Mouse (Mus musculus) limb, embryonic 11.5 days (tissue): ENCODE results near the gene Sapcd1. TPM values are rescaled to one million over a fixed set of nuclear protein-coding genes. Genes with fewer than 3 reads are reported as not detected.

Experiments used
- ATAC-seq: fragments of 200-750 bp; cut with Nextera tagmentation; 2 replicates; pipeline ENCODE4 v1.8.0; 2017; ENCODE audit warnings: low read depth; ENCODE audit not compliant: insufficient number of reproducible peaks, low FRiP score, low TSS enrichment
- DNase-seq: peaks from one replicate; pipeline ENCODE4 v3.0.0-alpha.2; 2015; ENCODE audit warnings: low spot score
- H3K27ac ChIP-seq: fragments of 300-500 bp; sonication (generic); replicated peaks from 2 replicates; pipeline ENCODE4 v1.5.1; 2014; ENCODE audit warnings: low read depth, mild to moderate bottlenecking, low read length
- H3K27me3 ChIP-seq: fragments of 300-500 bp; sonication (generic); 2 replicates; pipeline ENCODE4 v1.6.1; 2014; ENCODE audit warnings: mild to moderate bottlenecking, low read length, mixed read lengths; ENCODE audit not compliant: control insufficient read depth, insufficient read depth
- H3K36me3 ChIP-seq: fragments of 300-500 bp; sonication (generic); 2 replicates; pipeline ENCODE4 v1.6.1; 2014; ENCODE audit warnings: mild to moderate bottlenecking, low read length, moderate library complexity, mixed read lengths; ENCODE audit not compliant: control insufficient read depth, insufficient read depth
- H3K4me1 ChIP-seq: fragments of 300-500 bp; sonication (generic); 2 replicates; pipeline ENCODE4 v1.6.1; 2014; ENCODE audit warnings: low read length, mixed read lengths; ENCODE audit not compliant: control insufficient read depth, insufficient read depth
- H3K4me2 ChIP-seq: fragments of 300-500 bp; sonication (generic); 2 replicates; pipeline ENCODE4 v1.6.1; 2014; ENCODE audit warnings: low read depth, mild to moderate bottlenecking, moderate library complexity; ENCODE audit not compliant: severe bottlenecking
- H3K4me3 ChIP-seq: fragments of 300-500 bp; sonication (generic); 2 replicates; pipeline ENCODE4 v1.5.1; 2014; ENCODE audit warnings: low read depth, low read length
- H3K9ac ChIP-seq: fragments of 300-500 bp; sonication (generic); 2 replicates; pipeline ENCODE4 v1.6.1; 2014; ENCODE audit warnings: mild to moderate bottlenecking, low read length
- H3K9me3 ChIP-seq: fragments of 300-500 bp; sonication (generic); 2 replicates; pipeline ENCODE4 v1.6.1; 2016; ENCODE audit warnings: low read length; ENCODE audit not compliant: control insufficient read depth
- WGBS: fragments of 180-500 bp; shearing (Covaris S2); extraction: QIAGEN DNeasy Blood & Tissue Kit; methylation state at CpG from one replicate; pipeline ENCODE4 v1.1.7; 2014; 5-methylcytosine and 5-hydroxymethylcytosine counted together
- polyA plus RNA-seq: library from polyadenylated mRNA; unstranded; fragments of >200 nt; fragmentation: Nextera tagmentation; extraction: Ambion mirVana; gene quantifications from 2 replicates; pipeline ENCODE4 v1.2.1, GENCODE M21; 2014

The Sapcd1 gene
- polyA plus RNA-seq, 1 experiment from 2014 or later: 1.4 TPM

DNA sequence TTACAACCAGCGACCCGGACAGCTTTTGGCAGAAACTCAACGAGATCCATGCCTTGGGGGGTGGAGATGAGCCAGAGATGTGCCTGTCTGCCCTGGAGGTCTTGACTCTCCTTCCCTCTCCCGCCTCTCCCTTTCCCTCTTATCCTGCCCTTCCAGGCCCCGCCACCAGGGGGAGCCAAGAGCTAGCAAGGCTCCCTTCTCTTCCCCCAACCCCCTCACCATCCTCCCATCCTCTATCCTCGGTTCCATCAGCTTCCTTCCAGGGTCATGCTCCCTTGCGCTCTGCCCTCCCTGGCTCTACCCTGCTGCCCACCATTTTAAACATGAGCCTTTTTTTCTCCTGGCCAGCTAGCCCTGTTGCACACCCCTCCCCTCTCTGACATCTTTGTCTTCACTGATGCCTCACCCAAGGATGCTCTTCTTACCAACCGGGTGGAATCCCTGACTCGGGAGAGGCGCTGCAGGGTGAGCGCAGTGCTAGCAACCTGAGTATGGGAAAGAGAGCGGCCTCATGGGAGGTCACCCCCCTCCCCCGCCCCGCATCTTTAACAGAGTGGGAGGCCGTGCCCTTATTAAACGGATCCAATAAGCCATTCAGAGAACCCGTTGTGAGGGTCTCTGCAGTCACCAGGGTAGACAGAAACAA, 6.5 kb downstream of the Sapcd1 start:
- Histone ChIP-seq H3K9me3 (no peaks in the 10 kb centered on the region), H3K9ac (peak overlapping the region; percentile 34; the same call in 1 of the 2 replicates), H3K27me3 (no peaks in the 10 kb centered on the region), H3K4me1 (0 out of 2 replicates have a peak, but pooled peaks cover 2% of the 10 kb centered on the region), H3K4me3 (no peak overlapping the region), H3K27ac (no peak overlapping the region; the same call in 1 of the 2 replicates), H3K36me3 (peaks cover 3% of the 10 kb centered on the region), H3K4me2 (peak overlapping the region; percentile 22; the same call in 1 of the 2 replicates)
- ATAC-seq (peak; percentile 11; the same call in 1 of the 2 replicates), DNase-seq (peak; percentile 92)
- 16% methylated on average over 17 of the region's 17 CpGs for WGBS

DNA sequence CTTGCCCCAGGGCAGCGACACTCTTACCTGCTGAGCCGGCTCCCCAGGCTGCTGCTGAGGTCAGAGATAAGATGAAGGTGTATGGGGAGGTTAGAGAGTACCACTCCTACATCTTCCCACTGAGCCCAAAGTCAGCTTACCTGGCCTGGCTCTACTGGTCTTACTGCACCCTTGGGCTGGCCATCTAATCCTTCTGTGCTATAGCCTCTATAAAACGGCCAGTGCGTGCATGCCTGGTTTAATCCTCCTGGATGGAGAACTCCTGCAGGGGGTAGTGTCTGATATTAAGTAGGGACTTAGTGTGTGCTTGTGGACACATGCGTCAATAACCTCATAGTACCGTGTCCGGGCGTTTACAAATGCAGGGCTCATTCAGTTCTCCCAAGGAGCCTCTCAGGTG, 7.3 kb downstream of the Sapcd1 start:
- DNase-seq (no peak), ATAC-seq (no peak)
- Histone ChIP-seq H3K4me3 (no peak overlapping the region), H3K9me3 (no peaks in the 10 kb centered on the region), H3K4me2 (no peak overlapping the region), H3K4me1 (0 out of 2 replicates have a peak, but pooled peaks cover 2% of the 10 kb centered on the region), H3K27me3 (no peaks in the 10 kb centered on the region), H3K27ac (no peak overlapping the region), H3K9ac (no peak overlapping the region), H3K36me3 (peaks cover 10% of the 10 kb centered on the region)
- WGBS: 87% methylated on average over 8 of the region's 8 CpGs

DNA sequence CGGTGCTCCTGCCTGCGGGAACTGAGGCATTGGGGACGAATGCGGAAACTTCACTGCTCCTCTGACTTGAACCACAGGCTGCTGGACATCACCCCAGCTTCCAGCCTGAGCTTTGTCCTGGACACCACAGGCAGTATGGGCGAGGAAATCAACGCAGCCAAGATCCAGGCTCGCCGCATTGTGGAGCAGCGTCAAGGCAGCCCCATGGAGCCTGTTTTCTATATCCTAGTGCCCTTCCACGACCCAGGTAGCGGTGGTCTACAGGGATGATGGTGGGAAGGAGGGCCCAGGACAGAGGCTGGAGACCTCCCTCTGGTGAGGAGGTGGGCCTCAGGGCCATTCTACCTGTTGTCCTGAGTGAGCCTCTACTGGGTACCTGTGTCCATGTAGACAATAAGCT, 7.9 kb downstream of the Sapcd1 start:
- 75% methylated on average over 11 of the region's 11 CpGs for WGBS
- H3K4me1 ChIP-seq: 0 out of 2 replicates have a peak, but pooled peaks cover 2% of the 10 kb centered on the region
- H3K4me2 ChIP-seq: no peak overlapping the region
- no peak for ATAC-seq
- H3K27me3 ChIP-seq: no peaks in the 10 kb centered on the region
- peaks cover 17% of the 10 kb centered on the region for H3K36me3 ChIP-seq
- DNase-seq: no peak
- H3K27ac ChIP-seq: no peak overlapping the region
- H3K9ac ChIP-seq: no peak overlapping the region
- H3K9me3 ChIP-seq: no peaks in the 10 kb centered on the region
- no peak overlapping the region for H3K4me3 ChIP-seq

DNA sequence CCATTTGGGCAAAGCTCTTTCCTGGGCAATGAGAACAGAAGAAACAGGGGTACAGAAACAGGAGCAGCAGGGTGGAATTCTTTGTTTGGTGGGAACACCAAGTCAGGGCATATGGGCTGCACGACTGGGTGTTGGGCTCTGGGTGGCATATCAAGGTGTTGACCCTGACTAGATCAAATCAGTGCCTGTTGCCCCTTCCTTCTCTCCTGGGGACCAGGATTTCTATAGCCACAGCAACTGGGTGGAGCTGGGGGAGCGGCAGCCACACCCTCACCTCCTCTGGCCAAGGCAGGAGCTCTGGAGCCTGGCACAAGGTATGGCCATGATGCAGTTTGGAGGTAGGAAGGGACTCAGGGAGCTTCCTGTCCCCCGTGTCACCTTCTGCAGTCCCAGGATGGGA, 9.6 kb downstream of the Sapcd1 start:
- H3K4me2 ChIP-seq: no peak overlapping the region
- no peak overlapping the region; the same call in 1 of the 2 replicates for H3K9ac ChIP-seq
- 0 out of 2 replicates have a peak, but pooled peaks cover 2% of the 10 kb centered on the region for H3K4me1 ChIP-seq
- DNase-seq: no peak
- no peak overlapping the region for H3K4me3 ChIP-seq
- no peaks in the 10 kb centered on the region for H3K9me3 ChIP-seq
- no peak for ATAC-seq
- peaks cover 34% of the 10 kb centered on the region for H3K36me3 ChIP-seq
- WGBS: 78% methylated on average over 3 of the region's 3 CpGs
- H3K27me3 ChIP-seq: no peaks in the 10 kb centered on the region
- H3K27ac ChIP-seq: no peak overlapping the region

- no peak for DNase-seq
- no peak overlapping the region for H3K9ac ChIP-seq
- H3K4me1 ChIP-seq: 0 out of 2 replicates have a peak, but pooled peaks cover 2% of the 10 kb centered on the region
- H3K4me3 ChIP-seq: no peak overlapping the region
- H3K4me2 ChIP-seq: no peak overlapping the region
- no peak for ATAC-seq
- no peaks in the 10 kb centered on the region for H3K9me3 ChIP-seq
- peaks cover 38% of the 10 kb centered on the region for H3K36me3 ChIP-seq
- no peaks in the 10 kb centered on the region for H3K27me3 ChIP-seq
- no peak overlapping the region for H3K27ac ChIP-seq
- 67% methylated on average over 14 of the region's 14 CpGs for WGBS
These were observed 10.1 kb downstream of the Sapcd1 start for GRCm38 (mm10) chr17:35017706-35018030.

DNA sequence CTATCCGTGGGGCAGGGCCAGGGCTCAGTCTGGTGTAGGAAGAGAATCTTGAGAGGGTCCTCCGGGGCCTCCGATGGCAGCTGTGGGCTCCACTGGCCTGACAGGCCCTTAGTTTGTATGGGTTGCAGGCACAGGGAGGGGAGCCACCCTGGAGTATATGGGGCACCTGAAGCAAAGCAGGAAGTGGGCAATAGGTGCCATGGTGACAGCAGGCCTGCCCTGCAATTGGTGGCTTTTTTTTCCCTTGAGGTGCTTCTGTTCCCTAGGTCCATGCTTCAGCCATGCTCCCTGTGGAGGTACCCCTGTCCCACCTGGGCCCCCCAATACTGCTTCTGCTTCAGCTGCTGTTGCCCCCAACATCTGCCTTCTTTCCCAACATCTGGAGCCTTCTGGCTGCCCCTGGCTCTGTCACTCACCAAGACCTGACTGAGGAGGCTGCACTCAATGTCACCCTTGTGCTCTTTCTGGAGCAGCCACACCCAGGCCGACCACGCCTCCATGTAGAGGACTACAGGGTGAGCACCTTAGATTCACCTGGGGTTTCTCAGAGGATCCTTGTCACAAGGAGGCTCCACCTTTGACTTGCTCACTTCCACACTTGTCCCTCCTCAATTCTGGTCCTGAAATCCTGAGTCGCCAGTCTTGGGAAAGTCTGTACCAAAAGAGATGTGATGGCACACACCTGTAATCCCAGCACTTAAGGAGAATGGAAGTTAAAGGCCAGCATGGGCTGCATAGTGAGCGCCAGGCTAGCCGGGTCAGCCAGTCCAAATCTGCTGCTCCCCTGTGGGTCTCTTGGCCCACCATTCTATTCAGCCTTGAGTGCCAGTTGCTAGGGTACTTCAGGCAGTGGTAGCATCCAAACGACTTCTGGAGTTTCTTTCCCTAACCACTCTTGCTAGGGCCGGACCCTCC, 10.8 kb downstream of the Sapcd1 start:
- peaks cover 45% of the 10 kb centered on the region for H3K36me3 ChIP-seq
- no peaks in the 10 kb centered on the region for H3K27me3 ChIP-seq
- 80% methylated on average over 10 of the region's 10 CpGs for whole genome bisulfite sequencing
- H3K9me3 ChIP-seq: no peaks in the 10 kb centered on the region
- no peak overlapping the region for H3K4me2 ChIP-seq
- H3K27ac ChIP-seq: no peak overlapping the region
- ATAC-seq: no peak
- no peak for DNase-seq
- H3K4me3 ChIP-seq: no peak overlapping the region
- H3K4me1 ChIP-seq: 0 out of 2 replicates have a peak, but pooled peaks cover 2% of the 10 kb centered on the region
- H3K9ac ChIP-seq: no peak overlapping the region

- H3K9ac ChIP-seq: no peak within 1 kb of the TSS
- peaks cover 50% of the 10 kb centered on the region for H3K36me3 ChIP-seq
- H3K27me3 ChIP-seq: no peaks in the 10 kb centered on the region
- H3K27ac ChIP-seq: no peak within 1 kb of the TSS
- ATAC-seq (no peak), DNase-seq (no peak)
- WGBS: 84% methylated on average over 12 of the region's 12 CpGs
- no peaks in the 10 kb centered on the region for H3K9me3 ChIP-seq
- H3K4me3 ChIP-seq: no peak within 1 kb of the TSS
- 0 out of 2 replicates have a peak, but pooled peaks cover 1% of the 10 kb centered on the region for H3K4me1 ChIP-seq
- H3K4me2 ChIP-seq: no peak within 1 kb of the TSS
These were observed 11.4 kb downstream of the Sapcd1 start, which contains the start of gene Vwa7 for GRCm38 (mm10) chr17:35016376-35016775. Vwa7 (plus strand) TSS chr17:35016579.

GRCm38 (mm10) chr17:35015296-35015695, 12.5 kb downstream of the Sapcd1 start:
- H3K4me1 ChIP-seq: no peaks in the 10 kb centered on the region
- no peak overlapping the region for H3K27ac ChIP-seq
- no peak overlapping the region for H3K4me3 ChIP-seq
- no peaks in the 10 kb centered on the region for H3K27me3 ChIP-seq
- peaks cover 60% of the 10 kb centered on the region for H3K36me3 ChIP-seq
- DNase-seq (no peak), ATAC-seq (no peak)
- 92% methylated on average over 16 of the region's 16 CpGs for WGBS
- H3K4me2 ChIP-seq: no peak overlapping the region
- H3K9me3 ChIP-seq: no peaks in the 10 kb centered on the region
- H3K9ac ChIP-seq: no peak overlapping the region
